Mouse (Mus musculus): ENCODE measurements around the gene Dyrk1b. TPM values are rescaled to one million over a fixed set of nuclear protein-coding genes. Genes with fewer than 3 reads are reported as not detected.

Dyrk1b gene
- polyA plus RNA-seq (2012; rRNA removed) = 24.1 and 28.7 TPM in 2 replicates

DNA sequence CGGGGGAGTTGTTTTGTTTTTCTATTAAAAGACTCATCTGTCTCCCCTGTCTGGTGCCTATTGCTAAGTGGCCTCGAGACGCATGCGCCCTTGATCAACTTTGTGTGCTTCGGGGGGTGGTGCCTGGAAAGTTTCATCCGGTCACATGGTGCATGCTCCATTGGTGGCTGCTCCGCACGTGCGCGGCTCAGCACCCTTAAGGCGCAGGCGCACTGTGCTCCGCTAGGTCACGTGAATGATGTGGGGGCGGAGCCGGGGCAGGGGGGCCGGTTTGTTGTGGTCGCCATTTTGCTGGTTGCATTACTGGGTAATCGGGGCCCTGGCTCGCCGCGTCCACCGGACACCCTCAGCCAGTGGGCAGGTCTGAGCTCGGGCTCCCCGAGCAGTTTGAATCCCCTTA lies at the start of gene Dyrk1b:
TSS of gene Dyrk1b (plus strand) at position 242 of the 400 bp plus-strand sequence.

DNA sequence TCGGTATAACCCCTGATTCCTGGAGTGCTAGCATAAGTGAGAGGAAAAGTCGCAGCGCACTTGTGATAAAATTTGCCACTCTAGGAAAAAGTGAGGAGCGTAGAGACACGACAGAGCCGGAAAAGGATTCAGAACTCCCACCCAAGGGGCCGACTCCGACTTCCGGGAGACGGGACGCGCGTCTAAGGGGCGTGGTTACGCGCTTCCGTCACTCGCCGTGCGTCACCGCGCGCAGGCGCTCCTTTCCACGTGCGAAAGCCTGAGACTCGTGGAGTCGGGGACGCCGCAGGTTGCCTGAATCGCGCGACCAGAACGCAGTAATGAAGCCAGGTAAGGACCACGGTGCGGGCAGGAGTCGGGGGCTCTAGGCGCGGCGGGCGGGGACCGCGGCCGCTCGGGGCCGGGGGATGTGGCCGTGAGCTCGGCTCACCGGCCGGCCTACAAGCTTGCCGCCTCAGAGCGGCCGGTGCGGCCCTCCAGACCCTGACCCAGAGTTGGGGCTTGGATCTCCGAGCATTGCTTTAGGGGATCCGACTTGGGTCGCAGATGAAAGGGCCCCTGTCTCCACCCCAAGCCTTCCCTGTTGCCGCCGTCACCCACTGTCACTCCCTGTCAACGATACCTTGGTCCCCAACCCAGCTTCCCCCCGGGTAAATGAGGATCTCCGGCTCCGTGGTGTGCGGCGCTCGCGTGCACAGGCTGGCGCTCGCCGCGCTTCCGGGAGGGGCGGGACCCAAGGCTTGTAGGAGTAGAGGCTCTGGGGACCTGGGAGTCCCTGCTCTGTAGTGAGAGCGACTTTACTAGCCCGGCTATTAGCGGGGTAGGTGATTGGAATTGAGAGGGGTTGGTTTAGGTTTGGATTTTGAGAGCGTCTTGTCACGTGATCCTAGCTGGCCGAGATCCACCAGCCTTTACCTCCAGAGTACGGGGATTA lies 9.5 kb upstream of the Dyrk1b start, which contains the start of gene Fbl:
TSS of gene Fbl (plus strand) at position 222 of the 934 bp plus-strand sequence.

Other genes with a start within 250 kb of the Dyrk1b start
- 9.6 and 10.5 TPM in 2 replicates for gene Zfp780b, start 200.3 kb upstream of the Dyrk1b start, polyA plus RNA-seq (2012; rRNA removed)
- 3.4 and 4.5 TPM in 2 replicates for gene Zfp850, start 165.4 kb upstream of the Dyrk1b start, polyA plus RNA-seq (2012; rRNA removed)
- gene Psmc4, start 129.4 kb upstream of the Dyrk1b start, polyA plus RNA-seq (2012; rRNA removed) = 228 and 235 TPM in 2 replicates
- gene Fcgbp, start 108.2 kb upstream of the Dyrk1b start, polyA plus RNA-seq (2012; rRNA removed) = 0.43 and 0.49 TPM in 2 replicates
- gene 9530053A07Rik, start 50.0 kb upstream of the Dyrk1b start, polyA plus RNA-seq (2012; rRNA removed) = 0.03 TPM in 2 replicates
- 203 and 219 TPM in 2 replicates for gene Fbl, start 9.8 kb upstream of the Dyrk1b start, polyA plus RNA-seq (2012; rRNA removed)
- 78.5 and 79.8 TPM in 2 replicates for gene Eid2, start 88.4 kb downstream of the Dyrk1b start, polyA plus RNA-seq (2012; rRNA removed)
- gene Eid2b, start 98.3 kb downstream of the Dyrk1b start, polyA plus RNA-seq (2012; rRNA removed) = 46.2 and 47.3 TPM in 2 replicates
- gene Selenov, start 111.7 kb downstream of the Dyrk1b start, polyA plus RNA-seq (2012; rRNA removed) = 1.9 and 2.3 TPM in 2 replicates
- 13.5 and 13.6 TPM in 2 replicates for gene Dll3, start 122.8 kb downstream of the Dyrk1b start, polyA plus RNA-seq (2012; rRNA removed)
- gene Timm50, start 132.6 kb downstream of the Dyrk1b start, polyA plus RNA-seq (2012; rRNA removed) = 87.3 and 91.7 TPM in 2 replicates
- gene Supt5, start 159.3 kb downstream of the Dyrk1b start, polyA plus RNA-seq (2012; rRNA removed) = 98.1 and 101 TPM in 2 replicates
- 1,114 and 1,140 TPM in 2 replicates for gene Rps16, start 171.2 kb downstream of the Dyrk1b start, polyA plus RNA-seq (2012; rRNA removed)
- gene Plekhg2, start 193.1 kb downstream of the Dyrk1b start, polyA plus RNA-seq (2012; rRNA removed) = 13.5 and 19.5 TPM in 2 replicates
- 2.6 and 4.6 TPM in 2 replicates for gene Zfp36, start 200.8 kb downstream of the Dyrk1b start, polyA plus RNA-seq (2012; rRNA removed)
- 43.0 and 44.9 TPM in 2 replicates for gene Med29, start 213.2 kb downstream of the Dyrk1b start, polyA plus RNA-seq (2012; rRNA removed)
- 104 and 110 TPM in 2 replicates for gene Paf1, start 213.5 kb downstream of the Dyrk1b start, polyA plus RNA-seq (2012; rRNA removed)